Mouse (Mus musculus) testis, adult 2 months (tissue): ENCODE measurements around the gene Fam83f. TPM values are rescaled to one million over a fixed set of nuclear protein-coding genes. Genes with fewer than 3 reads are reported as not detected.
A peak's percentile ranks its signal among the peaks of the same experiment; 100 is the strongest.

ENCODE experiments used
- H3K27ac ChIP-seq: fragments of 200-500 bp; 2 replicates; pipeline ENCODE4 v1.5.1; 2012; ENCODE audit warnings: low read depth, low read length; ENCODE audit not compliant: control insufficient read depth, insufficient read depth
- H3K27me3 ChIP-seq: fragments of 200-500 bp; 2 replicates; pipeline ENCODE4 v1.6.1; 2012; ENCODE audit warnings: mild to moderate bottlenecking, low read length, moderate library complexity; ENCODE audit not compliant: control insufficient read depth, insufficient read depth
- H3K36me3 ChIP-seq: fragments of 200-500 bp; 2 replicates; pipeline ENCODE4 v1.6.1; 2012; ENCODE audit warnings: mild to moderate bottlenecking, low read length; ENCODE audit not compliant: control insufficient read depth, insufficient read depth
- H3K4me1 ChIP-seq: fragments of 200-500 bp; 2 replicates; pipeline ENCODE4 v1.6.1; 2012; ENCODE audit warnings: low read length; ENCODE audit not compliant: control insufficient read depth, insufficient read depth
- H3K4me3 ChIP-seq: fragments of 200-500 bp; 2 replicates; pipeline ENCODE4 v1.5.1; 2012; ENCODE audit warnings: low read depth, mild to moderate bottlenecking, low read length, moderate library complexity, mixed read lengths; ENCODE audit not compliant: control insufficient read depth
- CTCF ChIP-seq: fragments of 200-500 bp; IDR thresholded peaks from 2 replicates; pipeline ENCODE4 v1.5.1; 2012; ENCODE audit warnings: low read depth, mild to moderate bottlenecking, inconsistent platforms, low read length, moderate library complexity; ENCODE audit not compliant: control insufficient read depth, insufficient read depth, insufficient replicate concordance
- POLR2A ChIP-seq: fragments of 200-500 bp; IDR thresholded peaks from 2 replicates; pipeline ENCODE4 v1.6.1; 2012; ENCODE audit warnings: low read depth, mild to moderate bottlenecking, inconsistent platforms, low read length, moderate library complexity; ENCODE audit not compliant: control insufficient read depth
- polyA plus RNA-seq: library from polyadenylated mRNA; depleted of rRNA; stranded (reverse); fragments of >200 nt; gene quantifications from 2 replicates; pipeline ENCODE4 v1.2.3, GENCODE M21; 2012

The Fam83f gene
- polyA plus RNA-seq, 1 experiment: 0.95 TPM

DNA sequence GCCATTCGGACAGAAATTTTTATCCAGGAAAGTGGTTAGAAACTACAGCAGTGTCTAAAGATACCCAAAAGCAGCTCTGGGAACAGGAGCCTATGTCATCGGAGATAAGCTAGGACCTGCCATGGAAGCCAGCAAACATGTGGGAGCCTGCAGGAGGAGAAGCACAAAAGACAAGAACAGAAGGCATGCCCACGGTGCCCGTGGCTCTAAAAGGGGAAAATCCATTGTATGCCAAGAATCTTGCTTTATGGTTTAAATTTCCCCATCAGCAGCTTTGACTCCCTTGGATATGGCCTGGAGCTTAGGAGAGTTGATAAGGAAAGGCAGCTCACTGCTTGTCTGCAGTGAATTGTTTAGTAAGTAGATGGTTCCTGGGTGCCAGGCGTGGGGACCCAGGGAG lies 31.3 kb downstream of the Fam83f start:
- H3K4me1 ChIP-seq: peaks cover 15% of the 10 kb centered on the region
- H3K36me3 ChIP-seq: no peaks in the 10 kb centered on the region
- no peak for TF ChIP-seq CTCF
- no peak for TF ChIP-seq POLR2A
- no peak overlapping the region for H3K27ac ChIP-seq
- H3K4me3 ChIP-seq: no peak overlapping the region
- H3K27me3 ChIP-seq: no peaks in the 10 kb centered on the region

DNA sequence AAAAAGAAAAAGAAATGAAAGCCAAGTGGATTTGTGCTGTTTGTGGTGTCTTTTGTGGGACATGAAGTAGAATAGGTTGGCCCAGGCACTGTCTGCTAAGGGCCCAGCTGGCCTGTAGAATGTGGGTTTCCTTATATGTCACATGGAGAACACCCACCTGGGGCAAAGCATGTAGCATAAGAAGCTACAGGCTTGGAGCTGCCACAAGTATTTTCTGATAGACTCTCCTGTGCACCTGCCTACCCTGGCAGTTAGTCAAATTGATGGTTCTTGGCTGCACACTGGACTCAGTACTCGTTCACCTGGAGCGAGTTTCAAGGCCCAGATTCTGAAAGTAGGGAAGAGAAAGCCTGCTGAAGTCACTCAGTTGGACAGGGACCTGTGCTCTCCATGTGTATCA lies 31.8 kb downstream of the Fam83f start:
- no peaks in the 10 kb centered on the region for H3K27me3 ChIP-seq
- no peaks in the 10 kb centered on the region for H3K36me3 ChIP-seq
- TF ChIP-seq POLR2A (no peak), CTCF (no peak)
- H3K4me3 ChIP-seq: no peak overlapping the region
- peaks cover 15% of the 10 kb centered on the region for H3K4me1 ChIP-seq
- no peak overlapping the region for H3K27ac ChIP-seq

- no peaks in the 10 kb centered on the region for H3K36me3 ChIP-seq
- H3K27me3 ChIP-seq: no peaks in the 10 kb centered on the region
- H3K4me1 ChIP-seq: peaks cover 15% of the 10 kb centered on the region
- H3K27ac ChIP-seq: no peak overlapping the region
- H3K4me3 ChIP-seq: no peak overlapping the region
- TF ChIP-seq POLR2A (no peak), CTCF (peak; percentile 76; the same call in 1 of the 2 replicates)
Observed at GRCm38 (mm10) chr15:80704267-80704666, 32.6 kb downstream of the Fam83f start.

DNA sequence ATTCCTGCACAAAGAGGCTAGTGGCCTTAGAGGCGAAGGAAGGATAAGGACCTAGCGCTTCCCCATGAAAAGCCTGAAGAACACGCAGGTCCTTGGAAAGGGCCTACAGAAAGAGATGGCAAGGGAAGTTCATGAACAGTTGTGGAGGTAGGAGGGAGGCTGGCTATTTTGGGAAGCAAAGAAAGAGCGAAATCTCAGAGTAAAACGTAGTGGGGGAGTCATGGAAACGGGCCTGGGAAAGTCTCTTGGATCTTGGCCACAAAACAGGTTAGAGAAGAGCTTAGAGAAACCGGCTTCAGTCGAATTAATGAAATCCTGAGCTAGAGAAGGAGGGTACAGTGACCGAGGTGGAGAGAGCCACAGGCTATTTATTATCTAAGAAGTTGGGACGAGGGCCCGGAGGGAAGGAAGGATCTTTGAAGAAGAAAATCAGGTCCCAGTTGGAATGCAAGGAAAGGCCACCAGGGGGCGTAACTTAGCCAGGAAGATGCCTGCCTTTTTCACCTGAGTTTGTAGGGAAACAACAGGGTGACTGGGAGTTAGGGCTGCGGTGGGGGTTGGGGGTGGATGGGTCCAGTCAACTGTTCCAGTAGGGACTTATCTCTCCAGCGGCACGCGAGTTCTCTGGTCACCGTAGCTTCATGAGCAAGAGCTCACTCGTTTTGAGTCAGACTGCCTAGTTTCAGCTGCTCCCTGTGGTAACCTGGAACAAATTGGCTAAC lies 34.3 kb downstream of the Fam83f start:
- peak overlapping the region; percentile 82 for H3K4me3 ChIP-seq
- H3K27ac ChIP-seq: peak overlapping the region; percentile 79
- peaks cover 16% of the 10 kb centered on the region for H3K4me1 ChIP-seq
- H3K27me3 ChIP-seq: no peaks in the 10 kb centered on the region
- H3K36me3 ChIP-seq: no peaks in the 10 kb centered on the region
- peak; percentile 89 for TF ChIP-seq CTCF
- TF ChIP-seq POLR2A: peak; percentile 47; the same call in 1 of the 2 replicates

- peaks cover 16% of the 10 kb centered on the region for H3K4me1 ChIP-seq
- H3K36me3 ChIP-seq: no peaks in the 10 kb centered on the region
- peak overlapping the region; percentile 79 for H3K27ac ChIP-seq
- H3K4me3 ChIP-seq: peak overlapping the region; percentile 82
- no peak for TF ChIP-seq CTCF
- TF ChIP-seq POLR2A: peak; percentile 37; the same call in 1 of the 2 replicates
- no peaks in the 10 kb centered on the region for H3K27me3 ChIP-seq
Observed at GRCm38 (mm10) chr15:80706596-80706995, 34.9 kb downstream of the Fam83f start.

DNA sequence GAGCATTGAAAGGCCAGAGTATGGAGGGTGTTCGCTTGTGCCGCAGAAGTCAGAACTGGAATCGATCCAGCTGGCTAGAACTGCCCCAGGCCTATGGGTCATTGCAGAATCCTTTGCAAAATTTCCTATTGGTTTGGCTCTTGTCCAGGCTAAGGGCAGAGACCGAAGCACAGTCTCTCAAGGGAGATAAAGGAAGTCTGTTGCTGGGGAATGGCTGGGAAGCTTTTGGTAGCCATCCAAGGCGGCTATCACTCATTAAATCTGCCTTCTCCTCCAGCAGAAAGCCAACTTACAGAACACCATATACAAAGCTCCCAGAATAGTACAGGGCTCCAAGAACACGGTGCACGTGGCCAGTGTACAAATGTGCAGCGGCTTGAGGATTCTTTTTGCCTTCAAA lies 35.4 kb downstream of the Fam83f start:
- no peaks in the 10 kb centered on the region for H3K36me3 ChIP-seq
- H3K4me1 ChIP-seq: peaks cover 16% of the 10 kb centered on the region
- no peaks in the 10 kb centered on the region for H3K27me3 ChIP-seq
- peak overlapping the region; percentile 5; the same call in 1 of the 2 replicates for H3K27ac ChIP-seq
- TF ChIP-seq CTCF: no peak
- TF ChIP-seq POLR2A: no peak
- peak overlapping the region; percentile 82 for H3K4me3 ChIP-seq

DNA sequence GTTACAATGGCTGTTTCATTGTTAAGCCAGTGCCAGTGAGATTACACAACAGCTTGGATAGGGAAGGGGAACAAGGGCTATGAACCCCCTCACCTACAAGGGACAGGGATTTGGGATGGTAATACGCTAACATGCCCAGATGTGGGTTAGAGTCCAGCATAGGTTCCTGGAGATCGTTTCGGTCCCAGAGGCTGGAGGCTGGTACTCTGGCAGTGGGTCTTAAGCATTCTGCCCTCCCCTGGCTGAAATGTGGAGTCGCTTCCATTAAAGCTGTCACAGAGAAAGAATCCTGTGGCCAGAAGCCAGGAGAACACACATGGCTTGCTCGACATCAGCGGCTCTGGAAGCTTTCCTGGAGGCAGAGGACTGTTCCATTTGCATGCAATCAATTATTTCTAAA lies 37.9 kb downstream of the Fam83f start:
- no peak overlapping the region for H3K4me3 ChIP-seq
- no peaks in the 10 kb centered on the region for H3K27me3 ChIP-seq
- no peaks in the 10 kb centered on the region for H3K36me3 ChIP-seq
- H3K27ac ChIP-seq: no peak overlapping the region
- no peak for TF ChIP-seq CTCF
- no peak for TF ChIP-seq POLR2A
- H3K4me1 ChIP-seq: peaks cover 16% of the 10 kb centered on the region
